Mouse (Mus musculus): ENCODE data around the gene 1810037I17Rik.

The 1810037I17Rik gene

DNA sequence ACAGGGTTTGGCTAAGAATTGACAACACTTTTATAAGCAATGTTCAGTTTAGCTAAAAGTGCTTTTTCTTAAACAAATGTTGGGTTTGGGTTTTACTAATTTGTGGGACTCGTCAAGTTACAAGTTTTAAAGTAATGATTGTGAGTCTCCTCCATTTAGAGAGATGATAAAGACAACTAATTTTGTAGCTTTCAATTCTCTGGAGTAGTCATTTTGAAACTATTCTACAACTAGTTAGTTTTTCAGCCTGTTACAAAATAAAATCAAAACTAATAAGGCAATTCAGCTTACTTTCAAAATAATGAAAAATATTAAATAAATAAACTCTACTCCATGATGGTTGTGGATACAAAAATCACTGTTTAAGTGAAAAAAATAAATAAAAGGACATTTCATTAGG lies 8.5 kb downstream of the 1810037I17Rik start:
- DNase-seq (ENCODE audit: low read depth, low spot score), result no peak

DNA sequence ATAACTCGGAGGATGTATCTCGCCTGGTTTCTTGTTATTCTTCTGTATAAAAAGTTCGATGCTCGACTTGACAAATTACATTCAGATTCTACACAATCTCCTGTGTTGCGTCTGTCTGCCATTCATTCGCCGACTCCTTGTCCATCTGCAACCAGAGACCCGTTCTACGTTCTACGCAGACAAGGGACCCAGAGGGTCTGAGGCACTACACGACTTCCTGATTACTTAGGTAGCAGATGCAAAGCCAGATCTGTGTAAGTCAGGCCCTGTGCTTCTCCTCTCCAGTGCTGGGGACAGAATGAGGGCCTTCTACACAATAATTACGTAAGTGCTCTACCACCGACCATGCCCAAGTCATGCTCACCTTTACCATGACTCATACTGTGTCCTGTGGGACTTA lies 13.2 kb downstream of the 1810037I17Rik start:
- DNase-seq (ENCODE audit: low read depth, low spot score), result peak; percentile 64

DNA sequence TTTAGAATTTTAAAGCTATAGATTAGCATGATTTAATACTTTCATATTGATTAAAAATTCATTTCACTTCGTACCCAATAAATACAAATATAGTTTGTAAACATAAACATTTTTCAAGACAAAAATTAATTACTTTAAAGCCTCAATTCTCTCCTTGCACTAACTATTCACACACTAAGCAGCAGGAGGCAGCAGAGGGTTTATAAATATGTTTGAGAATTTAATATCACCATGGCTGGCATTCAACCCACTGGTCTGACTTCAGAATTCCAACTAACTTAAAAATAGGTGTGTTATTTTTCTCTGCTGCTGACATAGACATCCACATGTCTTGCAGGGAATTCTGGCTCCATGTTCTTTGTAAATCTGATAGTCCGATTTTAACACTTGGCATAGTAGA lies 15.2 kb downstream of the 1810037I17Rik start:
- no peak for DNase-seq (ENCODE audit: low read depth, low spot score)

DNA sequence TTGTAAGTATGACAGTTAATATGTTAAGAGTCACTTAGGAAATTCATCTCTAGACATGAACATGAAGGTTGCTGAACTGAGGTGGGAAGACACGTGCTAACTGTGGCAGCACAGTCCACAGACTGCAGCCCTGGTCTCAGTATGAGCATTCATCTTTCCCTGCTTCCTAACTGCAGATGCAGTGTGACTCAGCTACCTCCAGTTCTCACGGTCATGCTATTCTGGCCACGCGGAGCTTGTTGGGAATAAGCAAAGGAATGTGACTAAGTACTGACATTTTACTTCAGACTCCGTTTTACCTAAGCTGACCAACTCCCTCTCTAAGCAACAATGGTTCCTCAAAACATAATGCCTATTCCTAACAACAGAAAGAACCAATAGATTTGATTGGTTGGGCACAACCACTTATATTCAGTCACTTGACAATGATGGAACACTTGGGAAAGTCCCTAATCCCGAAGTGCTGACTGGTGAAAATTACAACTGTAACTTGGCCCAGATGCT lies 19.4 kb downstream of the 1810037I17Rik start:
- no peak for DNase-seq (ENCODE audit: low read depth, low spot score)

DNA sequence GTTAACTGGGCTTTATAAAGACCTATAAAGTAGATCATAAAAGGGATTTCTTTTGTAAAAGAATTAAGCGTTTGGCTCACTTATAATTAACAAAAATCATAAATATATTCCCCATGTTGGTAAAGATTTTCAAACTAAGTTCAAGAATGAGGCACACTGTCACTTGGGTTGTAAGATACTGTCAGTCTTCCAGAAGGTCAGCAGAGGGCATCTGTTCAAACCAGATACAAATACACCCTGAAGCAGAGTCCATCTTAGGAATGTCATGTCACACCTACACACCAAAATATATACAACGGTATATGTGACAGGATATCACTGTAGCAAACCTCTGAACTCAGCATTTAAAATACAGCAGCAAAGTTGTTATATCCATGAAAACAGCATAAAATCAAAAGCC lies 26.1 kb downstream of the 1810037I17Rik start:
- DNase-seq (ENCODE audit: low read depth, low spot score), result no peak

DNA sequence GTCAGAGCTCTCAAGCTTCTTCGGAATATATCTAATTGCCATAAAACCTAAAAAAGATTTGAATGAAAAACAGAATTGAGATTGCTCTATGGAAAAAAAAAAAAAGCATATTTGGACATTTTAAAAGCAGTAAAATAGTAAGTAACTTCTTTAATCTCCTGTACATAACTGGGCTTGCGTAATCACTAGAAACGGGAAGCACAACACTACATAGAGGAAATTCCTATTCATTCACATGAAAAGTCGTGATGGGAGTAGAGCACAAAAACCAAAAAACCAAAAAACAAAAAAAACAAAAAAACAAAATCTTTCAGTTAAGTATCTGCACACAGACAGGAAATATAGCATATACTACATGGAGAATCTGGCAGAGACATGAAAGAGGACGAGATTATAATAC lies 40.3 kb downstream of the 1810037I17Rik start:
- no peak for DNase-seq (ENCODE audit: low read depth, low spot score)

DNA sequence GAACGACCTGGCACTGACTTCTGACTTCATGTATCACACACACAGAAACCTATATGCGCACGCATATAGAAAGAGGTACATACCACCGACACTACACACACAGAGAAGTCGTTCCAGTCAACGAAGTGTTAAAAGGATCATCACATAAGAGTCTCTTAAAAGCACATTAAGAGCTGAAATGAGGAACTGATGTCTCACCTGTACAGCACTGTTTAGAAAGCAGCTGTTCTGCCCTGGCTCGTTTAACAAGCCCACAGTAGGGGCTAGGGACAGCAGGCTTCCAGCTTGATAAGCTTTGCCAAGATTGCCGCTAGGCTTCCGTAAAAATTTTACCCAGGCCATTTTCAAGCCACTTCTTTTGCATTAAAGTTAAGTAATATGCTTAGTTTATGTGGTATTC lies 44.4 kb downstream of the 1810037I17Rik start:
- no peak for DNase-seq (ENCODE audit: low read depth, low spot score)

DNA sequence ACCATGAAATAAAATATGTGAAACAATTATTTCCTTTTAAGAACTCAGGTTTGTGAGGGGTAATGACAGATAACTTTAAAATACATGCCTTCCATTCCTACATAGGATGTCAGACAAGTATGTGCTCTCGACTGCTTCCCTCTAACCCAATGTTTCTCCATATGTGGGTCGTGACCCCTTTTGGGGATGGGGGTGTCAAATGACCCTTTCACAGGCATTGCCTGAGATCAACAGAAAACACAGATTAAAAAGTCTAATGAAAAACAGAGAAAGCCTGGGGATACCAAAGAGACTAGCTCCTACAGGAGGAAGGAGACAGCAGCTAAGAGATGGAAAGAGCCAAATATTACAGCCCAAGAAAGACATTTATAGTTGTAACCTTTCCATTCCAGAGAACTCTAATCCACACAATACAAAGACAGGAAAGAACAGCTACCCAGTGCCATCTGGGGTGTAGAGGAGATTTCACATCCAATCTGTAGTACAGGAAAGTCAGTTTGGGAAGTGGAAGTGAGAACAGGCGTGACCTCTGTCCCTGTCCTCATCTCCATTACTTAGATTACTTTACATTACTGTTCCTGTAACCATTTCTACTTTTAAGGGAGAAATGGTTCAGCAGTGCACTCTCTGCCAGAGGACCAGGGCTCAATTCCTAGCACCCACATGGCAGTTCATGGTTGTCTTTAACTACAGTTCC lies 48.3 kb downstream of the 1810037I17Rik start:
- no peak for DNase-seq (ENCODE audit: low read depth, low spot score)

DNA sequence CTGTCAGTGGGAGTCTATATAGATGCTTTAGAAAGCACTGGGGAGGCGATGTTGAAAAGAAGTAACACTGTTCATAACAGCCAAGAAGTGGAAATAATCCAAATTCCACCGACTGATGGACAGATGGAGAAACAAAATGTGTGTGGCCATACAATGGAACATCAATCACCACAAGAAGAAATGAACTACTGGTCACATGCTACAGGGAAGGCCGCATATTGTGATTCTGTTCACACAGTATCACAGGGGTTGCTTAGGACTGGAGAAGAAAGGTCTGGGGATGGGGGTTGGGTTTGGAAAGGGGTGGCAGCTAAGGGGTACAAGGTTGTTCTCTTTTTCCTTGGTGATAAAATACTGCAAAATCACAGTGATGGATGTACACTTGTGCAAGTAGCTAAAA lies 50.8 kb downstream of the 1810037I17Rik start:
- DNase-seq (ENCODE audit: low read depth, low spot score), result no peak

DNA sequence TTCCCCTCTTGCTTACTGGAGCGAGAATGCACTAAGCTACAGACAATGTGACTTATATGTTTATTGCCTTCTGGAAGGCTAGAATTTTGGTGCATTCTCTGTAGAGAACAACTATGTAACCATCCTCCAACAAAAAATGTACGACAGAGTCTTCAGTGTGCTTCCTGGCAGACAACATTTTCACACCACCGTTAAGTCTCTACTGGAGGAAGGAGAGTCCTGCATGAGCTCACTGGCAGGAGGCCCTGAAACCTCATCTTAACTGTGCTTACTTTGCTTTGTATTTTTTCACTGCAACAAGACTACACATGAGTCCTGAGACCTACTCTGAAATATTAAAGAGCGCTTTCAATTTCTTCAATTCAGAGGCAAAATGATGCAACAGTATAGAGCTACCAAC lies 51.4 kb downstream of the 1810037I17Rik start:
- no peak for DNase-seq (ENCODE audit: low read depth, low spot score)
